Mouse (Mus musculus) gastrocnemius, adult 8-10 months (tissue): ENCODE data around the gene Atf6b. TPM values are rescaled to one million over a fixed set of nuclear protein-coding genes. Genes with fewer than 3 reads are reported as not detected.

Source experiments
- DNase-seq, 2 experiments: peaks; one replicate each; pipeline ENCODE4 v3.0.0; 2022; ENCODE audit warnings: low spot score in 2 of 2
- total RNA-seq, 4 experiments: library from RNA; stranded (reverse); gene quantifications; 2 replicates each; pipeline ENCODE4 v1.2.4; 2022

Gene Atf6b
- 1 to 10 TPM; 5.4 to 7.6 (median 6.3) TPM for total RNA-seq

GRCm38 (mm10) chr17:34646906-34647787, at the start of gene Atf6b:
TSS of gene Atf6b (plus strand) at chr17:34647146.
- peak; percentile 92 to 96 for DNase-seq

DNA sequence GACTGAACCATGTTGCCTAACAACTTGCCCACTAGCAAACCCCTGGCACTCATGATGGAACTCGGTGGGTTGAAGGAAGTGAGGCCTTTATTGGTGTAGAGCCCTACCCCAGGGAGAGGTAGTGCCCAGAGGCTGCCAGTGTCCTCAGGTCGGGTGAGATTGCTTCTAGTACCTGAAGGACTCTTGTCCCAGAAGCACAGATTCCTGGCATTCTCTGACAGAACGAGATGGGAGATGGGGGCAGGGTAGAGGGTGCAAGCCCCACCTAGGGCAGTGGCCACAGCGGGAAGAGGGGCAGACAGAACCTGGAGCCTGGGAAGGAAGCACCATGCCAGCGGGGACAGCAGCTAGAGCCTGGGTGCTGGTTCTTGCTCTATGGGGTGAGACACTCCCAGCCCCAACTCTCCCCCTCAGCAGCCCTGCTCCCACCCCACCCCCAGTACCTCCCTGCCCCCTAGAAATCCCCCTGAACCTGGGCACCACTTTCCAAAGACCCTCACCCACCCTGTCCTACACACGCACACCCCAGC, 49.3 kb upstream of the Atf6b start, which contains the start of gene Ager:
TSS of gene Ager (plus strand) at position 297 of the 530 bp plus-strand sequence.
- no peak for DNase-seq

DNA sequence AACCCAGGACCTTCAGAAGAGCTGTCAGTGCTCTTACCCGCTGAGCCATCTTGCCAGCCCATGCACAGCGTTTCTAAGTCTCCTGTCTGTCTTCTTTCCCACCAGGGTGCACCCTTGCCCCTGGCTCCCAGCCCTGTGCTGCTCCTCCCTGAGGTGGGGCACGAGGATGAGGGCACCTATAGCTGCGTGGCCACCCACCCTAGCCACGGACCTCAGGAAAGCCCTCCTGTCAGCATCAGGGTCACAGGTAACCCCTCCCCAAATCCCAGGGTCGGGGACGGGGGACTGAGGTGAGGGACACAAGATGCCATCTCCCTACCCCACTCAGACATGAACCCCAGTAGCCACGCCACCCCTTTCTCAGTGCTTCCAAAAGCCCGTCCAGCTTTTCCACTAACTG, 47.1 kb upstream of the Atf6b start:
- no peak for DNase-seq

DNA sequence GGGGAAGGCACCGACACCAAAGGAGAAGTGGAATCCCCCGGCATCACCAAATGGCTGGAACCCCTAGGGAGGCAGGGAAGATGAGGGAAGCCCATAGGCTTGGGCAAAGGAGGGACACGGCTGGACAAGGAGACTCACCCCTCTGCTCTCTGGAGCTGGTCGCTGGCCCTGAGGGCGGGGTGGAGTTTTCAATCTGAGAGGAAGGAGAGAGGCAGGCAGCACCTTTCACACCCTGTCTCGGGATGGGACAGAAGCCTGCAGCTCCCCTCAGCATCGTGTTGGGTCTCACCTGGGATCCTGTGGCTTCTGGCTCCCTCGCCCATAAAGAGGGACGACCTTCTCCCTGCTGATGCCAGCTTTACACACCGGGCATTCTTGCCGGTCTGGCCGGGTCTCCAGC, 45.1 kb upstream of the Atf6b start:
- DNase-seq: no peak

DNA sequence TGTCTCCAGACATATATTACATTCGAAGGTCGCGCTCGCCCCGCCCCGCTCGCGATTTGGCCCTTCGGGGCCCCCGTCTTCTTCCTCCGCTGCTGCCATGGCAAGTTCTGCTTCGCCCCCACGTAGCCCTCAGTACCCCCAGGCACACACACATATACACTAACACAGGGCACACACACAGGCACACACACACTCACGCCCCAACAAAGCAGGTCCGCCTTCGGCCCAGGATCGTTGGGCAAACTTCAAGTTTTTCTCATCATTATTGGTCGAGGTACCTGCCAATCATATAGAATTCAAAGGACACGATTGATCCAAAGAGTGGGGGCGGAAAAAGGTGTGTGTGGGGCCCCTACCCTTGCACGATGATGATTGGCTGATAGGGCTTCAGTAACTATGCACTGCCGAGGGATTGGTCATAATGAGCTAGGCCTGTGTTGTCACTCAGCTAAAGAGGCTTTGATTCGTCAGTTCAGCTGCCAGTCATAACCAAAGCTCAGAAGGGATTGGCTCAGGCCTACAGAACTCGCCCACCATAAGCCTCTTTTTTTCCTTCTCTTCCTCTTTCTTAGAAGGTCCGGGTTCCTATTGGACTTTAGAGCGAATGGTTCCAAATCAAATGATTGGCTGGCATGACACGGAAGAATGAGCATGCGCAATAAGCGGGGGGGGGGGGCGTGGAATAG, 43.4 kb upstream of the Atf6b start, which contains the start of gene Rnf5:
TSS of gene Rnf5 (minus strand) at position 316 of the 686 bp plus-strand sequence.
- peak; percentile 97 for DNase-seq

- DNase-seq: peak; percentile 95 to 98
Observed at GRCm38 (mm10) chr17:34604061-34604508, 42.9 kb upstream of the Atf6b start, which contains the start of gene Agpat1. TSS of gene Agpat1 (plus strand) at chr17:34604262.

- peak; percentile 57 to 63 for DNase-seq
Observed at GRCm38 (mm10) chr17:34604511-34605237, 42.3 kb upstream of the Atf6b start.

GRCm38 (mm10) chr17:34605609-34606008, 41.3 kb upstream of the Atf6b start:
- DNase-seq: peak; percentile 94 to 96

- DNase-seq: no peak
Observed at GRCm38 (mm10) chr17:34606186-34607039, 40.5 kb upstream of the Atf6b start.

GRCm38 (mm10) chr17:34607997-34608396, 38.9 kb upstream of the Atf6b start:
- no peak for DNase-seq

DNA sequence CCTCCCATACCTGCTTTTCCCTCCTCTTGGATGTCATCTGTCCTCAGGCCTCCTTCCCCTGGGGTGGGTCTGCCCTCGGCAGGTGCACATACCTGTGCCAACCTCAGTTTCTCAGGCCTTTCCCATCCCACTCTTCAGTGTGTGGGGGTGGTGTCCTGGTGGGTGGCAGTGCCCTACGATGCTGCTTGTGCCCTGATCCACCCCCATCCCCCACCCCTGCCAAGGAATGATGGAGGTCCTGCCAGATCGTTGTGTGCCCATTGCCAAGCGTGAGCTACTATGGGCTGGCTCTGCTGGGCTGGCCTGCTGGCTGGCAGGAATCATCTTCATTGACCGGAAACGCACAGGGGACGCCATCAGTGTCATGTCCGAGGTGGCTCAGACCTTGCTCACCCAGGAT, 35.9 kb upstream of the Atf6b start:
- DNase-seq: no peak

GRCm38 (mm10) chr17:34613054-34613645, 33.8 kb upstream of the Atf6b start:
- no peak for DNase-seq

DNA sequence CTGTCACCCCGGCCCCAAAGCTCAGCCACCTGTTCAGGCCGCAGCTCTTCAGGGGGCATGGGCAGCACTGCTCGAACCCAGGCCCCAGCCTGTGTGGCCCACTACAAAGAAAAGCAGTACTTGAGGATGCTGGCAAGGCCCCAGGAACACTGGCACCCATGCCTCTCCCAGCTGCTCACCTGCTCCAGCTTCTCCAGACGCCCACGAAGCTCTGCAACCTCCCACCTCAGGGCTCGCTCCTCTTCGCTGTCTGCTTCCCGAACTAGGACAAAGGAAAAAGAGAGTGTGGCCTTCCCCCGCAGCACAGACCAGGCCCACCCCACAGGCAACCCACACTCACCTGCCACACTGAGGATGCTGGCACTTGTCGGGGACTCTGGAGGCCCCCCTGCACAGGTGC, 33.1 kb upstream of the Atf6b start:
- no peak for DNase-seq

GRCm38 (mm10) chr17:34615871-34616270, 31.1 kb upstream of the Atf6b start, which contains the start of gene Egfl8:
TSS of gene Egfl8 (minus strand) at chr17:34615971.
- no peak for DNase-seq

GRCm38 (mm10) chr17:34618999-34619398, 27.9 kb upstream of the Atf6b start:
- DNase-seq: peak; percentile 47 to 48

DNA sequence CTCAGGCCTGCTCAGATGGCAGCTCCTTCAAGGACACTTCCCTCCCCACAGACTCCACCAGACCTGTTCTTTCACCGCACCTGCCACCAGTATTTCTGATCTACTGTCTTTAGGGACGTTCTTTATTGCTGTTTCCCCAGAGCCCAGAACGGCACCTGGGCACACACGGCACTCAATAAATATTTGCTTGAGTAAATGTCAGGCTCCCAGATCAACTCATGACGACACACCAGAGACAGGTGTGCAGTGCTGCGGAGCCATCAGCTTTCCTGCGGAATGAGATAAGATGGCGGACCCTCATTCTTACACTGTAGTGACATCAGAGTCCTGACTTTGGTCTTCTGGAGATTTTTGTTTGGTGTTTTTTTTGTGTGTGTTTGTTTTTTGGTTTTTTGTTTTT, 25.9 kb upstream of the Atf6b start:
- no peak for DNase-seq

GRCm38 (mm10) chr17:34623161-34623560, 23.8 kb upstream of the Atf6b start:
- DNase-seq: no peak

GRCm38 (mm10) chr17:34624981-34625380, 22.0 kb upstream of the Atf6b start:
- no peak for DNase-seq

GRCm38 (mm10) chr17:34626062-34626772, 20.7 kb upstream of the Atf6b start:
- no peak for DNase-seq
